9 mouse cellular contexts compared by ENCODE assay signal in genomic region chr13:32768104-32768503, GRCm38 (mm10). TPM values are rescaled to one million over a fixed set of nuclear protein-coding genes. Genes with fewer than 3 reads are reported as not detected.
DNase-seq lines count a peak whose midpoint lies in the region; ATAC-seq and TF ChIP-seq lines count a peak whose summit lies in the region.
"Had no signal": no experiment of that assay in that cellular context is flagged by ENCODE, and none has a peak within 500 bp of the region (broad histone marks: within the 10 kb centered on the region; RNA-seq: fewer than 3 reads in every experiment).

No protein-coding gene starts in this region.

- H3K4me1 ChIP-seq in hindbrain, embryonic 14.5 days (replicated peaks; ENCODE audit: control insufficient read depth, insufficient read depth, low read length), result no peaks in the 10 kb centered on the region
- no peaks in the 10 kb centered on the region for H3K4me1 ChIP-seq in hindbrain, embryonic 16.5 days (ENCODE audit: control insufficient read depth, insufficient read depth, low read depth, low read length)

- H3K9ac ChIP-seq in hindbrain, embryonic 14.5 days, result no peak overlapping the region
- no peak overlapping the region for H3K9ac ChIP-seq in hindbrain, embryonic 16.5 days (ENCODE audit: low read depth, low read length)

- no peak overlapping the region for H3K27ac ChIP-seq in hindbrain, embryonic 14.5 days
- H3K27ac ChIP-seq in hindbrain, embryonic 16.5 days (ENCODE audit: low read depth, low read length), result no peak overlapping the region
- no peak overlapping the region for H3K27ac ChIP-seq in left cerebral cortex, adult 2 months

- WGBS in hindbrain, embryonic 14.5 days, result 13% methylated on average over 4 of the region's 4 CpGs
- WGBS in hindbrain, embryonic 16.5 days, result 11% methylated on average over 4 of the region's 4 CpGs

- no peaks in the 10 kb centered on the region for H3K36me3 ChIP-seq in hindbrain, embryonic 14.5 days (replicated peaks; ENCODE audit: control insufficient read depth, insufficient read depth)
- H3K36me3 ChIP-seq in hindbrain, embryonic 16.5 days (ENCODE audit: control insufficient read depth, insufficient read depth, low read length), result no peaks in the 10 kb centered on the region

- no peak for ATAC-seq in hindbrain, embryonic 14.5 days (ENCODE audit: low FRiP score)
- no peak for ATAC-seq in hindbrain, embryonic 16.5 days

- DNase-seq in hindbrain, embryonic 14.5 days (ENCODE audit: low spot score), result peak; percentile 60
- peak; percentile 8 for DNase-seq in urinary bladder, postnatal 25 days (ENCODE audit: low spot score)
- no peak for DNase-seq in urinary bladder, postnatal 10 days (ENCODE audit: low spot score)
- DNase-seq in cerebellum, adult 9-11 months, result peak; percentile 2
- DNase-seq in left cerebral cortex, adult 2 months (ENCODE audit: extremely low spot score in 1 of 2, low spot score in 2 of 2), result peak; percentile 25 to 29
- DNase-seq in thymus, postnatal 4 days, result peak; percentile 45

- peak; percentile 72 for TF ChIP-seq CTCF in left cerebral cortex, adult 2 months (IDR thresholded peaks at IDR 0.05)

- no peak overlapping the region for H3K4me2 ChIP-seq in hindbrain, embryonic 14.5 days (replicated peaks)
- no peak overlapping the region for H3K4me2 ChIP-seq in hindbrain, embryonic 16.5 days (ENCODE audit: low read length)

- no peak overlapping the region for H3K4me3 ChIP-seq in hindbrain, embryonic 14.5 days (replicated peaks; ENCODE audit: low read length)
- no peak overlapping the region for H3K4me3 ChIP-seq in hindbrain, embryonic 16.5 days (ENCODE audit: low read length)
- no peak overlapping the region for H3K4me3 ChIP-seq in left cerebral cortex, adult 2 months

- H3K27me3 ChIP-seq in hindbrain, embryonic 14.5 days (ENCODE audit: control insufficient read depth, insufficient read depth, low read length), result no peaks in the 10 kb centered on the region
- no peaks in the 10 kb centered on the region for H3K27me3 ChIP-seq in hindbrain, embryonic 16.5 days (replicated peaks; ENCODE audit: control insufficient read depth, insufficient read depth, low read length)

- H3K9me3 ChIP-seq in hindbrain, embryonic 14.5 days (ENCODE audit: control insufficient read depth, low read length), result no peaks in the 10 kb centered on the region
- H3K9me3 ChIP-seq in hindbrain, embryonic 16.5 days (ENCODE audit: control insufficient read depth, low read length), result no peaks in the 10 kb centered on the region

- intact Hi-C loops in left cerebral cortex, adult 2 months (cut with DNase I), result loop anchor here (1.0 kb wide), 1 partner anchor 29 kb away; no protein-coding TSS in a partner anchor

RNA-seq across cellular contexts. Expression of gene Mylk4, which starts 15.7 kb away (rescaled TPM):
- polyA plus RNA-seq in hindbrain, embryonic 14.5 days (2014; fragmentation: Nextera tagmentation; extraction: Ambion mirVana), result 0.24 and 0.35 TPM in 2 replicates
- polyA plus RNA-seq in hindbrain, embryonic 16.5 days (2015; fragmentation: Nextera tagmentation; extraction: Ambion mirVana), result 0.14 and 0.55 TPM in 2 replicates
- under 1 TPM; 0.07 to 0.16 TPM for total RNA-seq in left cerebral cortex, adult 2 months (2021)

RNA-seq across cellular contexts. Expression of gene Wrnip1, which starts 33.7 kb away (rescaled TPM):
- 29.9 and 34.6 TPM in 2 replicates for polyA plus RNA-seq in hindbrain, embryonic 14.5 days (2014; fragmentation: Nextera tagmentation; extraction: Ambion mirVana)
- 33.9 and 35.6 TPM in 2 replicates for polyA plus RNA-seq in hindbrain, embryonic 16.5 days (2015; fragmentation: Nextera tagmentation; extraction: Ambion mirVana)
- 10 to 100 TPM; 57.0 to 63.4 TPM for total RNA-seq in left cerebral cortex, adult 2 months (2021)

RNA-seq across cellular contexts. Expression of gene D930007J09Rik, which starts 34.5 kb away (rescaled TPM):
- polyA plus RNA-seq in hindbrain, embryonic 14.5 days (2014; fragmentation: Nextera tagmentation; extraction: Ambion mirVana), result not detected in 2 replicates
- polyA plus RNA-seq in hindbrain, embryonic 16.5 days (2015; fragmentation: Nextera tagmentation; extraction: Ambion mirVana), result not detected in 2 replicates
- total RNA-seq in left cerebral cortex, adult 2 months (2021), result not detected
- polyA plus RNA-seq: lung, embryonic 16.5 days; testis, adult 2 months had no signal
